Mouse (Mus musculus) kidney, embryonic 16.5 days (tissue): Measurements from ENCODE around the gene Vps37d. TPM values are rescaled to one million over a fixed set of nuclear protein-coding genes. Genes with fewer than 3 reads are reported as not detected.
A peak's percentile ranks its signal among the peaks of the same experiment; 100 is the strongest.

Experiments used
- ATAC-seq: fragments of 200-750 bp; cut with Nextera tagmentation; 2 replicates; pipeline ENCODE4 v1.8.0; 2017; ENCODE audit warnings: moderate TSS enrichment; ENCODE audit not compliant: low FRiP score, low TSS enrichment
- H3K27ac ChIP-seq: fragments of 300-500 bp; sonication (generic); 2 replicates; pipeline ENCODE4 v1.5.1; 2014; ENCODE audit warnings: low read length
- H3K27me3 ChIP-seq: fragments of 300-500 bp; sonication (generic); 2 replicates; pipeline ENCODE4 v1.6.1; 2014; ENCODE audit warnings: low read length, control low read depth, mixed read lengths; ENCODE audit not compliant: insufficient read depth
- H3K36me3 ChIP-seq: fragments of 300-500 bp; sonication (generic); 2 replicates; pipeline ENCODE4 v1.6.1; 2014; ENCODE audit warnings: low read length, control low read depth, mixed read lengths; ENCODE audit not compliant: insufficient read depth
- H3K4me1 ChIP-seq: fragments of 300-500 bp; sonication (generic); 2 replicates; pipeline ENCODE4 v1.6.1; 2014; ENCODE audit warnings: low read length, control low read depth, mixed read lengths; ENCODE audit not compliant: insufficient read depth
- H3K4me2 ChIP-seq: fragments of 300-500 bp; sonication (generic); replicated peaks from 2 replicates; pipeline ENCODE4 v1.6.1; 2014; ENCODE audit warnings: low read depth, low read length
- H3K4me3 ChIP-seq: fragments of 300-500 bp; sonication (generic); 2 replicates; pipeline ENCODE4 v1.5.1; 2014; ENCODE audit warnings: mild to moderate bottlenecking, low read length
- H3K9ac ChIP-seq: fragments of 300-500 bp; sonication (generic); replicated peaks from 2 replicates; pipeline ENCODE4 v1.6.1; 2014; ENCODE audit warnings: low read length
- H3K9me3 ChIP-seq: fragments of 300-500 bp; sonication (generic); 2 replicates; pipeline ENCODE4 v1.6.1; 2016; ENCODE audit warnings: low read length, control low read depth
- WGBS: fragments of 180-500 bp; shearing (Covaris S2); extraction: QIAGEN DNeasy Blood & Tissue Kit; methylation state at CpG from one replicate; pipeline ENCODE4 v1.1.7; 2014; 5-methylcytosine and 5-hydroxymethylcytosine counted together
- polyA plus RNA-seq: library from polyadenylated mRNA; unstranded; fragments of >200 nt; fragmentation: Nextera tagmentation; extraction: Ambion mirVana; gene quantifications from 2 replicates; pipeline ENCODE4 v1.2.1, GENCODE M21; 2015

Vps37d gene
- 7.6 and 8.6 TPM in 2 replicates for polyA plus RNA-seq

DNA sequence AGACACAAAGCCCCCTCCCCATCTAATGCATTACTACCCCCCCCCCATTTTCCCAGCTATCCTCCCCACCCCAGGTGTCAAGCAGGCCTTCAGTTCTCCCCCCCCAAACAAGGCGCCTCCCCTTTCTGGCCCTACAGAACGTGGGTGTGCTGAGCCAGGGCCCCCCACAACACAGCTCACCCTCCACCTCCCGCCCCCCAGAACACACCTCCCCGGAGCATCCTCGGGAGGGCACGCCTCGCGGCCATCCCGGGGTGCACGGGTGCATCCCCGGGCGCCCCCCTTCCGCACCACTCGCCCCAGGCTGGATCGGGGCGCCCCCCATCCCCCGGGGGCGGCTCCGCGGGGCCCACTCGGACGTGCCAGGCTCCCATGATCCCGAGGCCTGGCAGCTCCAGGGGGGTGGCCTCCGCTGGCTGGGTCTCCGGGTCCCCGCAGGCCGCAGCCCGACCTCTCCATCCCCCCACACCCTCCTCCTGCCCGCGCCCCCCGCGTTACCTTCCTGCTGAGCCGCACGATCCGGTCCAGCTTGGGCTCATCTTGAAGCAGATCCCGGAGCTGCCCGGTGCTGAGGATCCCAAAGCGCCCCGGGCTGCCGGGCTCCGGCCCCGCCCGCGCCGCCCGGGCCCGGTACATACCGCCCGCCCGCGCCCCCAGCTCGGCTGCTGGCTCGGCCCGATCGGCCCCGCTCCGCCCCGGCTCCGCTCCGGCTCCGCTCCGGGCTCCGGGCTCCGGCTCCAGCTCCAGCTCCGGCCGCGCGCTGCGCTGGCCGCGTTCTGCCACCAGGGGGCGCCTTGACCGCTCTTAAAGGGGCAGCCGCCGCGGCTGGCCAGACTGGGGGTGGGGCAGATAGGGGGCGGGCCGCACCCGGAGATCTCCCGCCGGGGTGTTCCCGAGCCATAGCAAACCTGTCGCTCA is at the start of gene Vps37d:
Vps37d (minus strand) TSS at position 703 of the 918 bp plus-strand sequence.
- Histone ChIP-seq H3K4me3 (peak within 1 kb of the TSS; percentile 89), H3K9me3 (0 out of 2 replicates have a peak, but pooled peaks cover 3% of the 10 kb centered on the region), H3K4me2 (peak within 1 kb of the TSS; percentile 84), H3K27me3 (no peaks in the 10 kb centered on the region), H3K4me1 (peaks cover 22% of the 10 kb centered on the region), H3K27ac (peak within 1 kb of the TSS; percentile 84), H3K36me3 (peaks cover 4% of the 10 kb centered on the region; the same call in 1 of the 2 replicates), H3K9ac (peak within 1 kb of the TSS; percentile 85)
- under 1% methylated on average over 60 of the region's 83 CpGs for WGBS
- peak; percentile 85 for ATAC-seq

DNA sequence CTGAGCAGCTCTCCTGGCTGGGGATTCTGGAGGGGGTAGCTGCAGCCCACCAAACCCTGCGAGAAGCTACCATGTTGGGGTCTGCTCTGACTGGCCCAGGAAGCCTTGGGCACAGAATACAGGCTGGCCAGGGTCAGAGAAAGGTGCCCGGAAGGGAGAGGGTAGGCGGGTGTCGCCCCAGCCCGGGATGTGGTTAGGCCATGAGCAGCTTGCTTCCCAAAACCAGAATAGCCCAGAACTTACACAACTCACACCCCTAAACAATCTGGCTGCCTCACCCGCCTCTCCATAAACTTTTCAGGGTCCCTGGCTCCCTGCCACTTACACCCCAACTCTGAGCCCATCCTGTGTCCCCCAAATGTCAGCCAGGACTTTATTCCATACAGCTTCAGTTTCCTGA is 49.6 kb upstream of the Vps37d start:
- no peaks in the 10 kb centered on the region for H3K4me1 ChIP-seq
- ATAC-seq, result no peak
- no peak overlapping the region for H3K27ac ChIP-seq
- H3K9me3 ChIP-seq, result no peaks in the 10 kb centered on the region
- H3K27me3 ChIP-seq, result peaks cover 8% of the 10 kb centered on the region
- no peak overlapping the region for H3K4me3 ChIP-seq
- 77% methylated on average over 6 of the region's 6 CpGs for WGBS
- no peak overlapping the region for H3K4me2 ChIP-seq
- H3K36me3 ChIP-seq, result no peaks in the 10 kb centered on the region
- no peak overlapping the region for H3K9ac ChIP-seq

DNA sequence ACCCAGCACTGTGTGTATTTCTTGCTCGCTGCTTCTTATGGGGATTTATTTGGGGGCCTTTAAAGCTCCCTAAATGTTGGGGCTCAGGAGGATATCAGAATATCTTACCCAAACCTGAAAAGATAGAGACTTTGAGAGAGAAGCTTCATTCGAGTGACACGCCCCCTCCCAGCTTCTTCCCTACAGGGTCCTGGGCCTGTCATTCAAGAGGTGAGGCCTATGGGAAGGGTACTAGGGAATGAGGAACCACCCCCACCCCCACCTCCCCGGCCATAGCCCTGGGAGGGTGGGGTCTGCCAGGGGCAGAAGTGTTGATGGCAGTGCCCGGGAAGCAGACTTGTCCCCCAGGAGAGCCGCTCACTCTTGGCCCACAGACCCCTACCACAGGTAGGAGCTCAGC is 48.1 kb upstream of the Vps37d start:
- Histone ChIP-seq H3K4me2 (no peak overlapping the region), H3K27ac (no peak overlapping the region), H3K9ac (no peak overlapping the region), H3K36me3 (no peaks in the 10 kb centered on the region), H3K4me3 (no peak overlapping the region), H3K27me3 (peaks cover 6% of the 10 kb centered on the region; the same call in 1 of the 2 replicates), H3K4me1 (no peaks in the 10 kb centered on the region), H3K9me3 (no peaks in the 10 kb centered on the region)
- 62% methylated on average over 6 of the region's 6 CpGs for WGBS
- no peak for ATAC-seq

DNA sequence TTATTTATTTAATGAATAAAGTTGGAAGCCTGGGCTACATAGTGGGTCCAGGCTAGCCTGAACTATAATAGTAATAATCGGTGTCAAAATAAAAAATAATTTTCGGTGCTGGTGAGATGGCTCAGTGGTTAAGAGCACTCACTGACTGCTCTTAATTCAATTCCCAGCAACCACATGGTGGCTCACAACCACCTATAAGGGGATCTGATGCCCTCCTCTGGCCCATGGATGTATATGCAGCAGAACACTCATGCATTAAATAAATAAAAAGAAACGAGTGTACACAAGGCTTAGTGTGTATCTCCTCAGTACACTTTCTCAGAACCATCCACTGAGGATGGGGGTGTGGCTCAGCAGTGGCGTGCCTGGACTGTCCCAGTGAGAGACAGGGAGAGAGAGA is 42.7 kb upstream of the Vps37d start:
- H3K4me1 ChIP-seq, result peaks cover 3% of the 10 kb centered on the region; the same call in 1 of the 2 replicates
- peaks cover 6% of the 10 kb centered on the region; the same call in 1 of the 2 replicates for H3K27me3 ChIP-seq
- H3K9ac ChIP-seq, result no peak overlapping the region
- H3K36me3 ChIP-seq, result no peaks in the 10 kb centered on the region
- H3K4me3 ChIP-seq, result no peak overlapping the region
- ATAC-seq, result no peak
- WGBS, result 73% methylated on average over 4 of the region's 4 CpGs
- H3K27ac ChIP-seq, result no peak overlapping the region
- no peak overlapping the region for H3K4me2 ChIP-seq
- H3K9me3 ChIP-seq, result no peaks in the 10 kb centered on the region

DNA sequence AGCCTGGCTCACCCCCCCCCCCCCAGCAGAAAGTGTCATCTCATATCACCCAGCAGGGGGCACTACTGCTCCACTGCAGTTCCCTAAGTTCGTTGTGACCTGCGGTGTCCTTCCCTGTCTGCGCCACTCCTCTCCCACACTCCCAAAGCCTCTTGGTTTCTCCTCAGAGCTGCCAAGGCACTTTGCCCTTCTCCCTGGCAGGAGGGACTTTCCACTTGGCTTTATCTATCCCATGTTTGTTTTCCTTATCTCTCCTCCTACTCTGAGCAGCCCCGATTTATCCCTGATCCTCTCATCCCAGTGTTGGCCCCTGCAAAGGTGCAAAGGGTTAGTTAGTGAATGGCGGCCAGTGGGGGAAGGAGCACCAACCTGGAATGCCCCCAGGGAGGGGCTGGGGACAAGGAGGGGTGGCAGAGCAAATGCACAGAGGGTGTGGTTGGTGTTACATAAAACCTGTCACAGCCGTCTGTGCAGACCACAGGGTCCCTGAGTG is 40.6 kb upstream of the Vps37d start:
- Histone ChIP-seq H3K4me3 (no peak overlapping the region), H3K9ac (no peak overlapping the region), H3K27me3 (peaks cover 6% of the 10 kb centered on the region; the same call in 1 of the 2 replicates), H3K4me2 (no peak overlapping the region), H3K36me3 (no peaks in the 10 kb centered on the region), H3K27ac (no peak overlapping the region), H3K4me1 (peaks cover 3% of the 10 kb centered on the region; the same call in 1 of the 2 replicates), H3K9me3 (no peaks in the 10 kb centered on the region)
- peak; percentile 33; the same call in 1 of the 2 replicates for ATAC-seq
- 14% methylated on average over 5 of the region's 6 CpGs for WGBS

DNA sequence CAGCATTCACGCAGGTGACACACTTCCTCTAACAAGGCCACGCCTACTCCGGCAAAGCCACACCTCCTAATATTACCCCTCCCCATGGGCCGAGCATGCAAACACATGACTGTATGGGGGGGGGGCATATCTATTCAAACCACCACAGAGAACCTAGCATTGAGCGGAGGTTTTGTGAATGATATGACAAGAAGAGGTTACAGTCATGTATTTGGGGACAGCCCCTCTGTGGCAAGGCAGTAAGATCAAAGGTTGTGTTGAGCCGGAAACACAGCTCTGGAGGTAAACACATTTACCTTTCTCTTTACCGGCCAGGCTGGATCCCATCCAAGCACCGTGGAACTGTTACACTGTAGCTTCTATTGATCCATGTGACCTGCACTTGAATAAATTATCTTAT is 37.2 kb upstream of the Vps37d start:
- peaks cover 3% of the 10 kb centered on the region; the same call in 1 of the 2 replicates for H3K4me1 ChIP-seq
- no peaks in the 10 kb centered on the region for H3K27me3 ChIP-seq
- no peak overlapping the region for H3K4me3 ChIP-seq
- 79% methylated on average over 8 of the region's 8 CpGs for WGBS
- ATAC-seq, result no peak
- H3K27ac ChIP-seq, result no peak overlapping the region
- H3K9me3 ChIP-seq, result no peaks in the 10 kb centered on the region
- no peak overlapping the region for H3K4me2 ChIP-seq
- no peak overlapping the region for H3K9ac ChIP-seq
- no peaks in the 10 kb centered on the region for H3K36me3 ChIP-seq

DNA sequence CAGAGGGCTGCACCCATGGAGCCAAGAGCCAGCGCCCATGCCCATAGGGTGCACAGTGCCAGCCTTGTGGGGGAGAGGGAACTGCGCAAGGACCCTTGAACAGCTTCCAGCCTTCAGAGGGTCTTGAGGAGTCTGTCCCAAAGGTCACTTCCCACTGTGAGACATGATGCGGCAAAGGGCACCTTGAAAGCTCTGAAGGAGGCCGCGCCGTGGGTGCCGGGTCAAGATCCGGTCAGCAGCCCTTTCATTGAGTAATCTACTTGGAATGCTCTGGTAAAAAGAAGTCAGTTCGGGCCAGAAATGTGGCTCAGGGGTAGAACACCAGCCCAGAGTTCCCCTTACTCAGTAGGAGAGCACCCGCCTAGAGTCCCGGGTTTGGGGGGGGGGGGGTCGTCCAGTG is 35.7 kb upstream of the Vps37d start:
- no peak for ATAC-seq
- H3K4me2 ChIP-seq, result no peak overlapping the region
- 84% methylated on average over 12 of the region's 12 CpGs for WGBS

DNA sequence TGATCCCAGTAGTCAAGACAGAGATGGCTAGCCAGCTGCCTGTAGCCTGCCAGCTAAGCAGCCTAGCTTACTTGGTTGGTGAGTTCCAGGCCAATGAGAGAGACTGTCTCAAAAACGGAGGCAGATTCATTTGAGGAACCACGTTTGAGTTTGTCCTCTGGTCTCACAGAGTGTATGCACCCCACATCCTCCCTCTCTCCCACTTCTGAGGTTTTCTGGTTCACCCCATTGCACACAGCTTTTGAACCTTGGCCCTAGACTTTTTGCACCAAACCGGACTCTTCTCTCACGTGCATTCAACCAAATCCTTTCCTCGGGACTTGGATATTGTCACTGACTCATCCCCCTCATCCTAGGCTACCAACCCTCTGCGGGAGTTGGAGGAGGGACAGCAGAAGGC is 31.9 kb upstream of the Vps37d start:
- Histone ChIP-seq H3K27me3 (peaks cover 24% of the 10 kb centered on the region), H3K36me3 (no peaks in the 10 kb centered on the region), H3K4me2 (no peak overlapping the region), H3K9ac (no peak overlapping the region), H3K4me1 (peaks cover 14% of the 10 kb centered on the region; the same call in 1 of the 2 replicates), H3K9me3 (no peaks in the 10 kb centered on the region), H3K4me3 (no peak overlapping the region), H3K27ac (no peak overlapping the region)
- no peak for ATAC-seq
- 39% methylated on average over 6 of the region's 6 CpGs for WGBS

More for the DNA sequence above, 35.7 kb upstream of the Vps37d start:
- no peak overlapping the region for H3K27ac ChIP-seq
- H3K27me3 ChIP-seq, result no peaks in the 10 kb centered on the region
- no peaks in the 10 kb centered on the region for H3K9me3 ChIP-seq
- no peak overlapping the region for H3K9ac ChIP-seq
- H3K4me3 ChIP-seq, result no peak overlapping the region
- no peaks in the 10 kb centered on the region for H3K36me3 ChIP-seq
- H3K4me1 ChIP-seq, result peaks cover 2% of the 10 kb centered on the region; the same call in 1 of the 2 replicates

DNA sequence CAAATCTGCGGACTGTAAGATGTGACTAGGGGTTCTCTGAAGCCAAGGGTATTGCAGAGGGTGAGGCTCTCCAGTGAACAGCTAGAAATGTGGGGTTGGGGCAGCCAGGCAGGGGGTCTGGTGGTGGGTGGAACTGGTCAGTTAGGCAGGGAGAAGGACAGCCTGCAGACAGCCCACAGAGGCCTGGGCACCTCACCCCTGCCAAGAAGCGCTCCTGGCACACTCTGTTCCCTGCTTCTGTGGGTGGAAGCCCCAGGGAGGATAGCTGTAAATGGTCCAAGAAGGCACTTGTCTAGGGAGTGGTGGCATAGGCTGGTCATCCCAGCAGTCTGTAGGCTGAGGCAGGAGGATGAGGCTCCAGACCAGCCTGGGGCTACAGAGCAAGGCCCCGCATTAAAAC is 31.4 kb upstream of the Vps37d start:
- Histone ChIP-seq H3K4me2 (no peak overlapping the region), H3K9me3 (no peaks in the 10 kb centered on the region), H3K27ac (no peak overlapping the region), H3K4me1 (peaks cover 14% of the 10 kb centered on the region; the same call in 1 of the 2 replicates), H3K27me3 (peaks cover 24% of the 10 kb centered on the region), H3K9ac (no peak overlapping the region), H3K4me3 (no peak overlapping the region), H3K36me3 (no peaks in the 10 kb centered on the region)
- whole genome bisulfite sequencing, result 85% methylated on average over 3 of the region's 3 CpGs
- ATAC-seq, result no peak

DNA sequence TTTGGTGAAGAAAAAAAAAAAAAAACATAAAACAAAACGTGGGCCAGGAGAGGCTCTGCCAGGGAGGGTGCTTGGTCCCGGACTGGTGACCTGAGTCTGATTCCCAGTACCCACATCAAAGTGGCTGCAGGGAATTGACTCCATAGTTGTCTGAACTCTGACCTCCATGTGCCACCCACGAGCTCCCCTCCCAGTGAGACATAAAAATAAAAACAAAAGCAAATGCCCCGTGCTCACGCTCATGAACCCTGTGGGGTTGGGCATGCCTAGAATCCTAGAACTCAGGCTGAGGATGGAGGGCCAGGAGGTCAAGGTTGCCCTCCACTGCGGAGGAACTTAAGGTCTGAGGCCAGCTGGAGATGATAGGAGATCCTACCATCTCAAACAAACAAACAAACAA is 31.0 kb upstream of the Vps37d start:
- H3K9ac ChIP-seq, result no peak overlapping the region
- H3K4me3 ChIP-seq, result no peak overlapping the region
- H3K27me3 ChIP-seq, result peaks cover 24% of the 10 kb centered on the region
- no peak for ATAC-seq
- no peaks in the 10 kb centered on the region for H3K36me3 ChIP-seq
- H3K9me3 ChIP-seq, result no peaks in the 10 kb centered on the region
- WGBS, result 42% methylated on average over 6 of the region's 6 CpGs
- no peak overlapping the region for H3K4me2 ChIP-seq
- no peak overlapping the region for H3K27ac ChIP-seq
- H3K4me1 ChIP-seq, result peaks cover 14% of the 10 kb centered on the region; the same call in 1 of the 2 replicates
